Mouse (Mus musculus) MN1 (cell line): ENCODE results near the gene Serpind1.

Source experiments
- DNase-seq: peaks from one replicate; pipeline ENCODE4 v3.0.0-alpha.2; 2016; ENCODE audit warnings: low spot score

The Serpind1 gene

DNA sequence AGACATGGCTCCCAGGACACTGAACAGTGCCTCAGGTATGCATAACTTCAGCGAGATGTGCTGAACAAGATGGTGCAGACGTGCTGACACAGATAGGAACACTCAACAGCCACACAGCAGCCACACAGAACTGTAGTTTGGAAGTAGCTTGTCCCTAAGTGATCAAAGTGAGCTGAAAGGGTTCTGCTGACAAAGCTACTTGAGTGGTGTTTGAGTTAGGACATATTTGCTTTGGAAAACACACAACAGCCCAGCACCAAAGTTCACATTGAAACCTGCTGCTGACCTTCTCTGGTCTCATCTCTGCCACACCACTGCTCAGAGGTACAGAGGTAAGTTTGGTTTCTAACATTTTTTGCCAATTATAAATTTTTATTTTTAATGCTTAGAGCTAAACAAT, at the start of gene Serpind1:
Serpind1 (plus strand) TSS at position 256 of the 400 bp plus-strand sequence.
- DNase-seq, result no peak

DNA sequence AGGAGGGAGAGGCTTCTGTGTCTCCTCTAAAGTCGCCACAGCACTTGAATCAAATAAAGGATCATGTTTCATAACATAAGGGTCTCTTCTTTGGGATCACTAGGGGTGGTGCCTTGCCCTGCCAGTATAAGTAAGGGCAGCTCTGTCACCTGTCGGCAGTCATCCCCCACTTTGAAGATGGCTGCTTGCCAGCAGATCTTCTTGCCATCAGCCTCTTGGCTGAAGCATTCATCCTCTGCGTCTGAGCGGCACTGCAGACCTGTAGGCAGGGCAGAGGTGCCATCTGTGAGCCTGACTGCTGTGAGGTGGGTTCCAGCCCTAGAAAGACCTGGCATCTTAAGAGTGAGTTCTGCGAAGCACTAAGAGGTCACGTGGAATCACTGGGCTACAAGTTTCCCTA, 48.0 kb upstream of the Serpind1 start:
- no peak for DNase-seq

DNA sequence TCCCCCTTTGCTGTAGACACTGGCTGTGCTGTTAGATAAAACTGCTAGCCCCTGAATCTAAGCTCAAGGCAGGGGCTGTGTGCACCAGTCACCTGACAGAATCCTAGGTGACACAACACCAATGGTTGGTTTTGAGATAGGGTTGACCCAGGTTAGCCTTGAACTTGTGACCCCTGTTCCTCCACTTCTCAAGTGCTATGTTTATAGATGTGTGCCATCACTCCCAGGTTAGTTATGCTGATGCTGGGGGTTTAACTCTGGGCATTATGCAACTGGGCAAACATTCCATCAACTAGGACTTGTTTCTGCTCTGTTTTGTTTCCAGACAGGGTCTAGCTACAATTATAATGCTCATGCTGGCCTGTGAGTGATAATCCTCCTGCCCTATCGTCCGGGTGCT, 44.1 kb upstream of the Serpind1 start:
- DNase-seq, result no peak

DNA sequence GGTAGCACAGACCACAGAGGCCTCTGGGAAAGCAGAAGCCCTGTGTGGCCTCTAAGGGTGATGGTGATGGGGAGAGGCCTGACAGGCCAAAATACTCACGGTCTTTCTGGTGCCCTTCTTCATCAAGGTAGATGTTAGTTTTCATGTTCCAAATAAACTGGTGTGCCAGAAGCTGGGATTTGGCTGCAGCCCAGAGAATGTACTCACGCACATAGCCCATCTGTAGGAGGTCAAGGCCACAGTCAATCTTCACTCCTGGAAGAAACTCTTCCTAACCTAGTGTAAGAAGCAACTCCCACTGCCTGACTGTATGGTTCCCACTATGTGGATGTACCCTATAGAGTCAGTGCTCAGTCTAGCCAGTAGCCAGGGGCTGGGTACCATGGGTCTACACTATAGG, 40.2 kb upstream of the Serpind1 start:
- DNase-seq, result no peak

DNA sequence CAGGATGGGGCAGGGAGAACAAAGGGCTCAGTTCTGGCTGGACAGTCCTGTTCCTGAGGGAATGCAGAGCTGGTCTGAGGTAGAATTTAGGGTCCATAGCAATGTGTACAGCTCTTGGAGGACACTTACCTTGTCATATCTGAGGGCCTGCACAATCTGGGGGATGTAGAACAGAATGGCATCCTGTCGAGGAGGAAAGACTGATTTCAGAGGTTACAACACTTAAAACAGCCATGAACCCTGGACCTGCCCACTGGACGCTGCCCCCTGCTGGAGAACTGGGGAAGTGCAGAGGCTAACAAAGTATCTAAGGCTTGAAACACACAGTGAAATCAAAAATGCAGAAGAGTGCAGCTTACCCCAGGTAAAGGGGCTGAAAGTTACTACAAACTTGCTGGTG, 38.4 kb upstream of the Serpind1 start:
- DNase-seq, result peak; percentile 70

DNA sequence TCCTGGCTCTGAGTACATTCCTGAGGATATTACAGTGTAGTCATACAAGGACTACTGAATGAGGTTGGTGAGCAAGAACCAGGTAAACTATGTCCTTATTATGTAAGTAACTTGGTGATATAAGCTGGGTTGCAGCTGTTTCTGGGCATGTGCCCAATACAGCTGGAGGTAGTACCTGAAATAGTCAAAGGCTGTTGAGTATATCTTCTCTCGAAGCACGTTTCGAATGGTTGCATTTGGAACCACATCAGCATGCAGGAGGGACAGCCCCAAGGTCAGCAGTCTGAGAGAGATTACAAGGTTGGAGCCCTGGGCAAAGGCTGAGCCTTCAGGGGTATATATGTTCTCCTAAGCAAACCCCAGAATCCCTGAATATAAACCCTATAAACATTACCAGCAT, 30.4 kb upstream of the Serpind1 start:
- no peak for DNase-seq

DNA sequence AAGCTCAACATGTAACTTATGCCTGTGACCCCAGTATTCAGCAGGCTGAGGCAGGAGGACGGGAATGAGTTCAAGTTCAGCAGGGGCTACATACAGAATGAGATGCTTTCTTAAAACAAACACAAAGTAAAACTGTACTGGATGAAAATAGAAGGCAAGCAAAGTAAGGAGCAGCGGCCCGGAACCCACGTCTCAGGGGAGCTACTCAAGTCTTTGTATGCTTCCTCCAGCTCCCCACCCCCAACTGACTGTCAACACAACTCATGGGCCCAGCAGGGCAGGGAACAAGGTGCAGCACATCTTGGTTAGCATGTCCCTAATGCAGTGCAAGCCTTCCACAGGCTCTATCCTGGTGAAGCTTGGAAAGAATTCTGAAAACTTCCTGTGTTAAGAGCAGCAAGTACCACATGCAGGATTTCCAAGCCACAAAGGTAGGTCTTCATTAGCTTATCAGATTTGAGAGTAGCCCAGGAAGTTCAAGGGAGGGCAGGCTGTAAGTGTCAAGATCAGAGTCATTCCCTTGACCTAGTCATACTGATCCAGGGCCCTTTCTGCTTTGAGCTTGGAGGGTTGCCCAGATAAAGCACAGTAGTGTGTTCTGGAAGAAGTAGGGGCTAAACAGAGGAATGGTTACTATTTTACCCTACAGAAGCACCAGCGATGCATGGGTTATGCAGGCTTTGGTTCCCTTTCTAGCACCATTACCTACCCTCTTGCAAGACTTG, 27.5 kb upstream of the Serpind1 start:
- no peak for DNase-seq

DNA sequence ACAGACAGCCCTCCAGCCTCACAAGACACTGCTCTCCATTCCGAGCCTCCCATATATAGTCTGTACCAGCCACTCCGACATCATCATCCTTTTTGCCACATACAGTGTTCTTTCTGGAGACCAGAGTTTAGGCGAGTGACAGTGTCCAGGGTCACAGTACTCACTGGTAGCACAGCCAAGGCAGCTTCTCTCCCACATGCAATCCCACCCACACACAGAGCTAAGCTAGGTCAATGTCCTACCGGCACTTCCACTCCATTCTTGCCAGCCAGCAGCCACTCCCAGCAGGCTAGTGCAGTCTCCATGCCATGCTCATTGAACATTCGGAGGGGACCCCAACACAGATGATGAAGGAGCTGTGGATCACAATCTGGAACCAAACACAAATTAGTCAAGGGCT, 23.7 kb upstream of the Serpind1 start:
- DNase-seq, result no peak

DNA sequence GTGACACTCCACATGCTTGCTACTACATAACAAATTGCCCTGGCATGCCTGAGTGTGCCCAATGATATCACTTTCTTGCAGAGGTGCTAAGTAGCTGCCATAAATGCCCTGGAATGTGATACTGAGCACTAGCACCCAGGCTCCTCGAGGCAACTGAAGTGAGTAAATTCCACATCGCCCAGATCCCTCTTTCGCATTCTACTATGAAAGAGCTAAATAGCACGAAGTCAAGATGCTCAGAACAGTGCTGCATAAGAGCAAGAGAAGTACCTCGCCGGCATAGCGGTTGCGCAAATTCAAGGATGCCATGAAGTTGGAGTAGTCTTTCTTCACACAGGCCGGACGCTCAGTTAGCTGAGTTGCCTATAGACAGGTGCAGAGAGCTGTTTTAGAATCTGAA, 22.1 kb upstream of the Serpind1 start:
- DNase-seq, result no peak

DNA sequence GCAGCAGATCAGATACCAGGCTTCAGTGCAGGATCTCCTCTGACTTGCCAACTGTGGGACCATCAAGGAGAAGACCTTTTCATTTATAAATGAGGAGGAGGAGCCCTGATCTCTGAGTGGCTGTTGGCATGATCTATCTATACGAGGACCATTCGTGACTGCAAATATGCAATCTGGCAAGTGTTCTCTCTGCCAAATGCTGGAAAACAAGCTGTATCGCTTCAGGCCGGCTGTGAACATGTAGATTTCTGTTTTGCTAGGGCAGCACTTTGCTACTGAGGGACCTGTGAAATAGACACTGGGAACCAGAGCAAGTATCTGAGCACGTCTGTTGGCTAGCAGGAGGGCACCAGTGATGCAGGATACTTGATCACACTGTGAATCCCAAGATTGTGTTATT, 18.6 kb upstream of the Serpind1 start:
- DNase-seq, result no peak

DNA sequence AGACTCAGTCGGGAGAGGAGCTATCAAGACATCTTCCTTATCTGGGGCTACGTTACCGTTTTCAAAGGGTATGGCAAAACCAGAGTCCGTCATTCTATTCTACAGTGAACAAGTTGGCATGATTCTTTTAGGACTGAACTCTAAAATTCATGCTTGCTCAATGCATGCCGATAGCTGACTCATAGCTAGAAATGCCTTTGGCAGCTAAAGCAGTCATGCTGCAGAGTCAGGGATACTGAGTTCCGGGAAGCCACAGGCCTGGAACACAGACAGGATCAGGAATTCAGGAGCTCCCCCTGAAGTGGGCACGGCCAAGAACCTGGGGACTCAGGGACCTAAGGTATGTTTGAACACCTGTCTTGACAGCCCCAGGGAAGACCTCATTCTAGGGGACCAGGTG, 14.6 kb upstream of the Serpind1 start:
- no peak for DNase-seq

DNA sequence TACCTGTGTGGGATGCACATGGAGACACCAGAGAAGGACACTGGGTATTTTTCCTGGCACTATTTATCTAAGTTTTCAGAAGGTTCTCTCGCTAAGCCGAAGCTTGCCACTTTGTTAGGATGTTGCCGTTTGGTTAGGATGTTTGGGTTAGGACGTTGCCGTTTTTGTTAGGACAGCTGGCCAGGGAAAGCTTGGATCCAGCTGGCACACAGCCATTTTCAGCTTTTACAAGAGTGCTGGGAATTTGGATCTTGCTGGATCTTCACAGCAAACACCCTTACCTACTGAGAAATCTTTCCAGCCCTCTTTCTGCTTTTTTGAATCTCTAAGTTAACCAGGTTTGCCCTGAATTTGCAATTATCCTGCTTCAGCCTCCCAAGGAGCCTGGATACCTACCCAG, 9.7 kb upstream of the Serpind1 start:
- no peak for DNase-seq

DNA sequence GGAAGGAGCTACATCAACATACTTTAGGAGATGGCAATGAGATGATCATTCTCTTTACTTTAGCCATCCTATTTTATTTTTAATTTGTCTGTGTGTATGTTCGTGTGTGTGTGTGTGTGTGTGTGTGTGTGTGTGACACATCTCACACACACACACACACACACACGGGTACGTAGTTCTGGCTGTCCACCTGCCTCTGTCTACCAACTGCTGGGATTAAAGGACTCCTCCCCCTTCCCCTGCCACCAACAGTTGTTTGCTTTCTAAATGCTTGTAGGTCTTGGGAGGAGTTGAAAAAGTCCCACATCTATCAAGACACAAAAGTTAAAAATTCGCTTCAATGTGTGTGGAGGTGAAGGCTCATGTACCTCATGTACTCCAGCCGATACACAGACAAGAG, 6.4 kb upstream of the Serpind1 start:
- DNase-seq, result no peak

DNA sequence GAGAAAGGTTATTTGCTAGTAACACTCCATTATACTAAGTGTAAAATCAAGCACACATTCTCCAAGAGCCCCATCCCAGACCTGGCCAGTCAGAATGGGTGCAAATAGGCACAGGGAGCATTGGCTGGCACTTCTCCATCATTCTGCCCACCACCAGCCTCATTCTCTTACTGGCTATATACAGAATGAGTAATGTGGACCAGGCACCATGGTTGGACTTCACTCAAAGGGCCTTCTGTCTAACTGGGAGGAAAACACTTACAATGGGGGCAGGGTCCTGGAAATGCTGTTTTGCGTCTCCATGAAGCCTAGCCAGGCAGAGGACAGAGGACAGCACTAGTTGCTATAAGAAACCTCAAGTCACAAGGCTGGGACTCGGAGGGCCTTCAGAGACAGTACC, 5.1 kb upstream of the Serpind1 start:
- DNase-seq, result no peak

DNA sequence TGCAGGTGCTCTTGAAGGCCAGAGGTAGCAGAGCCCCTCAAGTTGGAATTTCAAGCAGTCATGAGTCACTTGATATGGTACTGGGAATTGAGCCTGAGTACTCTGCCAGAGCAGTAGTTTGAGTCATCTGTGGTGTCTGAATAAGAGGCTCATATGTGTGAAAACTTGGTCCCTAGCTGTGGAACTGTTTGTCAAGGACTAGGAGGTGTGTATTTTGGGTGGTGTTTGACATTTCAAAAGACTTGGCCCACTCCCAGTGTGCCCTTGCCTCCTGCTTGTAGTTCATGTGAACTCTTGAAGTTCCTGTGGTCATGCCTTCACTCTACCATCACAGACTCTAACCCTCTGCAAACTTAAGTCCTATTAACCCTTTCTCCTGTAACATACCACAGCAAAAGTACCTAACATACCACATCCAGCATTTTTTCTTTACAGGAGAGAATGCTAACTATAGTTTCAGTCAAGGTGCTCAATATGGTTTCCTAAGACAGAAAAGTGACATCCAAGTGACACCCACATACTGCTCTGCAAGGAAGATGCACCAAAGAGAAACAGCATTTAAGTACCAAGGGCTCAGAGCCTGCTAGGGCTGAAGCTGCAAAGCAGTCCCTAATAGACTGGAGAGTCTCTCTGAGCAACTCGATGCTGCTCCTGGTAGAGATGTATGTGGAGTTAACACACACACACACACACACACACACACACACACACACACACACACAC, 1.2 kb upstream of the Serpind1 start:
- DNase-seq, result no peak

DNA sequence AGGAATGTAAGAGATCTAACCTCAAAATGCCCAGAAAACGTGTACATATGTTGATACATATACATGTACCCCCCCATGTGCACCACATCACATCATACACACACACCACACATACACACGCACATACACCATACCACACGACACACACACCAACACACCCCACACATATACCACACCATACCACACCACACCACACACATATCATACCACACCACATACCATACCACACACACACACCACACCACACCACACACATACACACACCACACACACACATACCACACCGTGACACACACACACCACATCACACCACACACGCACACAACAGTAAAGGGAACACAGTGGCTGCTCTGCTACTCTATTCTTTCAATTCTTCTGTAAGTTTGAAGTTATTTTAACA, 684 bp downstream of the Serpind1 start:
- no peak for DNase-seq

DNA sequence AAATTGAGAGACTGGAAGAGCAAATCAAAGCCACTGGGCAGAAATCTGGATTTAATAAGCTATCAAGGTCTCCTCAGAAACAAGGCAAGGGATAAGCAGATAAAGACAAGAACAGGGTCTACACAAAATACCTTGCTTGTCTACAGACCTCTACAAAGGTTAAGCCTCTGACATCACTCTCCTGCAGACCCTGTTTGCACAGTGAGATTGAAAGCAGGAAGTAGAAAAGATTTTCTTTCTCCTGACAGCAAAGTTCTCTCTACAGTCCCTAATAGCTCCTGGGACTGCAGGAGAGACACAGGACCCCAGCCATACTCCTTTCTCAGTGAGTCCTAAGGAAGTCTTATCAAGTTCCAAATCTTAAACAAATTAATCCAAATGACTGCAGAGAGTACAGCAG, 3.4 kb downstream of the Serpind1 start:
- DNase-seq, result no peak

DNA sequence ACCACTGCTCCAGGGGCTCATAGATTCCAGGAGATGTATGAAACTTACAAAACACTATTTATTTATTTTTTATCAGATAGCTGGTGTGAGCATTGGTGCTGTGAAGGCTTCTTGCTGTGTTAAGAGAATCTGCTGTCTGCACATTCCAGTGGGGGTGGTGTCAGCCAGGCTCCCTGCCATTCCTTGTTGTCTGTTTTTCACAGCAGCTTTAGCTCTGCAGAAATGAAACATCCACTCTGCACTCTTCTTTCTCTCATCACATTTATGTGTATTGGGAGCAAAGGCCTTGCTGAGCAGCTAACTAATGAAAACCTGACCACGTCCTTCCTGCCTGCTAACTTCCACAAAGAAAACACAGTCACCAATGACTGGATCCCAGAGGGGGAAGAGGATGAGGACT, 4.9 kb downstream of the Serpind1 start:
- no peak for DNase-seq

DNA sequence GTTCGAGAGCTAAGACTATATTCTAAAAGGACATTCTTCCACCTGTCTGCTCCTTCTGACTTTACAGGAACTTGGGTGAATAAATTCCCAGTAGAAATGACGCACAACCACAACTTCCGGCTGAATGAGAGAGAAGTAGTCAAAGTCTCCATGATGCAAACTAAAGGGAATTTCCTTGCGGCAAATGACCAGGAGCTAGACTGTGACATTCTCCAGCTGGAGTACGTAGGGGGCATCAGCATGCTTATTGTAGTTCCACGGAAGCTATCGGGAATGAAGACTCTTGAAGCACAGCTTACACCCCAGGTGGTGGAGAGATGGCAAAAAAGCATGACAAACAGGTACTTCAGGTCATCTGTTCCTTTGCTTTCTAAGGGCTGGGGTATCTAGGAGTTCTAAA, 8.5 kb downstream of the Serpind1 start:
- no peak for DNase-seq

DNA sequence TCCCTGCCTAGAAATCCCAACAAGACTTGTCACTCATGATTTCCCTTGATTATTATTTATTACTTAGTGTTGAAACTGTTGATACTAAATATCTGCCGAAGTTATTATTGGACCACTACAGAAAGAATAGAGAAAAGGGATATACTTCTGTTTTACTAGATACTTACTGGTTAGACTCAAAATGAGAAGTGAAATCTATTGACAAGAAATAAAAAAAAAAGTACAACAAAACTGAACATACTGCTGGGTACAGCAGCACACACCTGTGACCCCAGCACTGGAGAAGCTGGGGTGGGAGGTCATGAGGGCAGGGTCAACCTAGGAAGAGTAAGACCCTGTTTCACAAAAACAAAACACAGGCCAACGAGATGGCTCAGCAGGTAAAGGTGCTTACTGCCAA, 9.5 kb downstream of the Serpind1 start:
- DNase-seq, result no peak

DNA sequence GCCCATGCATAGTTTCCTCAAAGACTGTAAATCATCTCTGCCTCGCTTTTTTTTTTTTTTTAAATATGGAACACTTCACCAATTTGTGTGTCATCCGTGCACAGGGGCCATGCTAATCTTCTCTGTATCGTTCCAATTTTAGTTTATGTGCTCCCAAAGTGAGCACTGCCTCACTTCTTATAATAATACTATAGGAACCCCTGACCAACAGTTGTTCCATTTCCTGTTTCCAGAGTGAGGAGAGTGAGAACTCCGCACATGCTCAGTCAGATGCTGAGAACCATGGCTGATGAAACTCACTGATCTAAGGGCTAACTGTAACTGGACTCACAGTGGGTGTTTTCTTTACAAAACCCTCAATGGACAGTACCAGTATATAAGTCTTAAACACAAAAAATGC, 10.7 kb downstream of the Serpind1 start:
- no peak for DNase-seq

DNA sequence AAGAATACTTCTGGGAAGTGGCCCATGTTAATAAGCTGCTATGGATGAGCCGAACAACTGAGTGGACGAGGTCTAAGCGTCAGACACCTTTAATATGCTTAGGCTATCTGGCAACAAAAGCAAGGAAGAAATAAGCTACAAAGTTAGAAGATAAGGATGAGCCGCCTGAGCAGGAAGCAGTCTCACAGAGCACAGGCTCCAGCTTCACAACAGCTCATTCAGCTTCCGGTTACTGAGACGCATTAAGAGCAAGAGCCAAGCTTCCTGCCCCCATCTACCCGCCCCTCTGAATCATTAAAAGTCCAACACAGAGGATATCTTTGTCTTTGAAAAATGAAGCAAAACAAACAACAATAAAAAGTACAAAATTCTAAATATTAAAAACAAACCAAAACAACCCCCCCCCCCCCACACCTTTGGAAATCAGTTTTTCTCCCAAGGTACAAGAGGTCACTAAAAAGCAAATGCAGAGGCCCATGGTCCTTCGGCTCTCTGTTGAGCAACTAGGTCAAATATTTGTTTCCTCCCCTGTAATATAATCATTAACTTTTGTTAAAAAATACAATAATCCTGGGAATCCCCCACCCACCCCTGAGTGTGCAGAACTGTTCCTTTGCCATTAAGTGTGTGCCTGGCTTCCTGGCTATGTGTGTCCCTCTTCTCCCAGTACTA, 14.1 kb downstream of the Serpind1 start:
- DNase-seq, result no peak

DNA sequence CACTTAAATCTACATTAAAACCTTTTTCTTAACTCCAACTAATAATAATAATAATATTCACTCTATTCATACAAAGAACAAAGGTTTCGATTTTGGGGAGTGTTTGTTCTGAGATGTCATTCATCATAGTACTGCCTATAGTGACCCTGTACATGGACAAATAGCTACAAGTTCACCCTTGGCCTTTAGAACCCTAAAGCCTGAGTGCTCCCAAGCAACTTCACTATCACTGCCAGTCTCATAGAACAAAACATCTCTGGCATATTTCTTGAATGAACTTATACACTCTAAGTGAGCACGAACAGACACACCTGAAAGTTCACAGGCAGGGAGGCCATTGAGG, 14.6 kb downstream of the Serpind1 start:
- DNase-seq, result no peak

DNA sequence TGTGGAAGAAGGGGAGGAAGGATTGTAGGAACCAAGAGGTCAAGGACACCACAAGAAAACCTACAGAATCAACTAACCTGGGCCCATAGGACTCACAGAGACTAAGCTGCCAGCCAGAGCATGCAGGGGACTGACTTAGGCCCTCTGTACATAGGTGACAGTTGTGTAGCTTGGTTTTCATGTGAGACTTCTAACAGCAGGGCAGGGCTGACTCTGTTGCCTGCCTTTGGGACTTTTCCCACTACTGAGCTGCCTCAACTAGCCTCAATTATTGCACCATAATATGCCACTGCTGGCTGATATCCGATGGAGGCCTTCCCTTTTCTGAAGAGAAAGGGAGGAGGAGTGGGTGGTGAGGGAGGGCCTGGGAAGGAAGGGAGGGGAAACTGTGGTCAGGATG, 15.6 kb downstream of the Serpind1 start:
- no peak for DNase-seq
